Mouse (Mus musculus) heart, postnatal 0 days (tissue): ENCODE results near the gene Gm3591.
"Not testable (repeated sequence)": the region's sequence is repeated elsewhere in the genome, so short reads cannot be mapped to it uniquely, and the experiment has no call there.

Experiments used
- CTCF ChIP-seq: IDR thresholded peaks from 2 replicates; pipeline ENCODE4 v1.5.1; 2016; ENCODE audit warnings: antibody characterized with exemption, control low read depth, low read depth
- EP300 ChIP-seq: IDR thresholded peaks from 2 replicates; pipeline ENCODE4 v1.6.1; 2016; ENCODE audit warnings: antibody characterized with exemption, low read depth

DNA sequence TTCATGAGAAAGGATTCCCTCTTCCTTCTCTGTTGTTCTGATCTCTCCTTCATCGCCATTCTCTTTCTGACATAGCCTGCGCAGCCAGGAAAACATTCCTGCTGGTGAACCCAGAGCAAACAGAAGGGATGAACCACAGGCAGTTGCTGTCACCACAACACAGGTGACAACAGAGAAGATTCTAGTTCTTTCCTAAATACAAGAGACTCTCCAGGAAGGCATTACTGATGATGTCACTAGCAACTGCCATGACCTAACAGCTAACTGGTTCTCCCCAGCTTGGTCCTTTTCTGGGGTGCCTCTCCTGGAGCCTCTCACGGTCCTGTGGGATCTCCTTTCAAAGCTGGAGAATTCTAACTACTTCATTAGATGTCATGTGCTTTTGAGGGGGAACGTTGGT lies 22.1 kb downstream of the Gm3591 start, which contains the start of gene Gm16440:
- not testable (repeated sequence) for TF ChIP-seq CTCF, EP300
